Mouse (Mus musculus) liver, embryonic 11.5 days (tissue): ENCODE results near the gene Serpinb6b. TPM values are rescaled to one million over a fixed set of nuclear protein-coding genes. Genes with fewer than 3 reads are reported as not detected.

Source experiments
- ATAC-seq: fragments of 200-750 bp; cut with Nextera tagmentation; replicated peaks from 2 replicates; pipeline ENCODE4 v1.8.0; 2017; ENCODE audit warnings: moderate number of reproducible peaks, mild to moderate bottlenecking, moderate TSS enrichment, moderate library complexity; ENCODE audit not compliant: low FRiP score
- DNase-seq: peaks from one replicate; pipeline ENCODE4 v3.0.0-alpha.2; 2017; ENCODE audit warnings: low spot score
- H3K27ac ChIP-seq: fragments of 300-500 bp; sonication (generic); 2 replicates; pipeline ENCODE4 v1.5.1; 2014; ENCODE audit warnings: mild to moderate bottlenecking, low read depth, low read length, control low read depth
- H3K27me3 ChIP-seq: fragments of 300-500 bp; sonication (generic); replicated peaks from 2 replicates; pipeline ENCODE4 v1.6.1; 2014; ENCODE audit warnings: low read length, mixed read lengths; ENCODE audit not compliant: control insufficient read depth, insufficient read depth
- H3K36me3 ChIP-seq: fragments of 300-500 bp; sonication (generic); 2 replicates; pipeline ENCODE4 v1.6.1; 2014; ENCODE audit warnings: mild to moderate bottlenecking, low read length, moderate library complexity, mixed read lengths; ENCODE audit not compliant: control insufficient read depth, insufficient read depth
- H3K4me1 ChIP-seq: fragments of 300-500 bp; sonication (generic); replicated peaks from 2 replicates; pipeline ENCODE4 v1.6.1; 2014; ENCODE audit warnings: low read length, mixed read lengths; ENCODE audit not compliant: control insufficient read depth, insufficient read depth
- H3K4me2 ChIP-seq: fragments of 300-500 bp; sonication (generic); 2 replicates; pipeline ENCODE4 v1.6.1; 2014; ENCODE audit warnings: mild to moderate bottlenecking, control low read depth, moderate library complexity
- H3K4me3 ChIP-seq: fragments of 300-500 bp; sonication (generic); 2 replicates; pipeline ENCODE4 v1.5.1; 2014; ENCODE audit warnings: low read depth, low read length, control low read depth
- H3K9ac ChIP-seq: fragments of 300-500 bp; sonication (generic); 2 replicates; pipeline ENCODE4 v1.6.1; 2014; ENCODE audit warnings: low read depth, low read length, control low read depth
- H3K9me3 ChIP-seq: fragments of 300-500 bp; sonication (generic); 2 replicates; pipeline ENCODE4 v1.6.1; 2016; ENCODE audit warnings: low read length, inconsistent platforms, mixed read lengths; ENCODE audit not compliant: control insufficient read depth
- WGBS: fragments of 180-500 bp; shearing (Covaris S2); extraction: QIAGEN DNeasy Blood & Tissue Kit; methylation state at CpG from one replicate; pipeline ENCODE4 v1.1.7; 2014; 5-methylcytosine and 5-hydroxymethylcytosine counted together
- polyA plus RNA-seq: library from polyadenylated mRNA; unstranded; fragments of >200 nt; fragmentation: Nextera tagmentation; extraction: Ambion mirVana; gene quantifications from 2 replicates; pipeline ENCODE4 v1.2.1, GENCODE M21; 2014

The Serpinb6b gene
- polyA plus RNA-seq, 1 experiment from 2014 or later = 3.8 TPM

DNA sequence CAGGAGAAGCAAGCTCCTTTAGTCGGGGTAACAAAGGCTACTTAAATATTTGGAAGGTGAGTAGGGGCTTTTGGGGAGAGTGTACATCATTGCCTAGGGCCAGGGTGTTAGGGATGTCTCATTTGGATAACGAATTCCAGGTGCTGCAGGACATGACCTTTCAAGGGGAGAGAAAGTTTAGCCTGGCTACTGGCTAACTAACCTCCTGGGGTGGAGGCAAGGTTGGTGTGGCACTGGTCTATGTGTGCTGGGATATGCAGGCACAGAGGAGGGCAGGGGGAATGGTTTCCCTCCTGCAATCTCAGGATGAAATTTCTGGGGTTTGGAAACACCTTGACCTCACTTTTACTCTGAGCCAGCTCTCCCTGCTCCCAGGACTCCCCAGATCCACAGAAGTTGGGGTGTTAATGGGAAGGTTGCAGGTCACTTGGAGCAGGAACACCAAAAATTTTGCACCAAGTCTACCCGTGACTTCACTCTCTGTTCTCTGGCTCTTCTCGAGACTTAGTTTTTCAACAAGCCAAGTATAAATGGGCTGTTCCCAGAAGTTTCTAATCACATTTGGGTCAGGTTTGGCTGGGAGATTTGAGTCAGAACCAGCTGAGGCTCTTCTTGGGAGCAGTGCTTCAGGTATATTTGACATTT, 4.1 kb downstream of the Serpinb6b start:
- H3K4me2 ChIP-seq = peak overlapping the region; percentile 67
- H3K9ac ChIP-seq = peak overlapping the region; percentile 63
- ATAC-seq = peak; percentile 62
- no peak for DNase-seq
- H3K27ac ChIP-seq = peak overlapping the region; percentile 83
- H3K9me3 ChIP-seq = no peaks in the 10 kb centered on the region
- H3K4me3 ChIP-seq = peak overlapping the region; percentile 16; the same call in 1 of the 2 replicates
- no peaks in the 10 kb centered on the region for H3K27me3 ChIP-seq
- WGBS = 61% methylated on average over 4 of the region's 4 CpGs
- peaks cover 25% of the 10 kb centered on the region for H3K4me1 ChIP-seq
- no peaks in the 10 kb centered on the region for H3K36me3 ChIP-seq

- Histone ChIP-seq H3K4me2 (peak overlapping the region; percentile 67), H3K4me3 (no peak overlapping the region), H3K9ac (no peak overlapping the region; the same call in 1 of the 2 replicates), H3K27ac (peak overlapping the region; percentile 83), H3K27me3 (no peaks in the 10 kb centered on the region), H3K9me3 (no peaks in the 10 kb centered on the region), H3K4me1 (peaks cover 25% of the 10 kb centered on the region), H3K36me3 (no peaks in the 10 kb centered on the region)
- ATAC-seq = no peak
- WGBS = 80% methylated on average over 1 of the region's 1 CpGs
- no peak for DNase-seq
Measured at GRCm38 (mm10) chr13:32969641-32970040, 4.6 kb downstream of the Serpinb6b start.

GRCm38 (mm10) chr13:32970776-32971175, 5.8 kb downstream of the Serpinb6b start:
- 85% methylated on average over 3 of the region's 3 CpGs for WGBS
- ATAC-seq (no peak), DNase-seq (no peak)
- Histone ChIP-seq H3K9me3 (no peaks in the 10 kb centered on the region), H3K36me3 (no peaks in the 10 kb centered on the region), H3K9ac (no peak overlapping the region), H3K4me3 (no peak overlapping the region), H3K27ac (no peak overlapping the region), H3K27me3 (no peaks in the 10 kb centered on the region), H3K4me1 (peaks cover 29% of the 10 kb centered on the region), H3K4me2 (no peak overlapping the region)

GRCm38 (mm10) chr13:32974268-32974667, 9.3 kb downstream of the Serpinb6b start:
- no peaks in the 10 kb centered on the region for H3K27me3 ChIP-seq
- ATAC-seq (no peak), DNase-seq (no peak)
- no peak overlapping the region for H3K9ac ChIP-seq
- 89% methylated on average over 2 of the region's 2 CpGs for WGBS
- peaks cover 13% of the 10 kb centered on the region for H3K4me1 ChIP-seq
- no peaks in the 10 kb centered on the region for H3K36me3 ChIP-seq
- no peak overlapping the region for H3K4me2 ChIP-seq
- no peak overlapping the region for H3K27ac ChIP-seq
- no peaks in the 10 kb centered on the region for H3K9me3 ChIP-seq
- H3K4me3 ChIP-seq = no peak overlapping the region

DNA sequence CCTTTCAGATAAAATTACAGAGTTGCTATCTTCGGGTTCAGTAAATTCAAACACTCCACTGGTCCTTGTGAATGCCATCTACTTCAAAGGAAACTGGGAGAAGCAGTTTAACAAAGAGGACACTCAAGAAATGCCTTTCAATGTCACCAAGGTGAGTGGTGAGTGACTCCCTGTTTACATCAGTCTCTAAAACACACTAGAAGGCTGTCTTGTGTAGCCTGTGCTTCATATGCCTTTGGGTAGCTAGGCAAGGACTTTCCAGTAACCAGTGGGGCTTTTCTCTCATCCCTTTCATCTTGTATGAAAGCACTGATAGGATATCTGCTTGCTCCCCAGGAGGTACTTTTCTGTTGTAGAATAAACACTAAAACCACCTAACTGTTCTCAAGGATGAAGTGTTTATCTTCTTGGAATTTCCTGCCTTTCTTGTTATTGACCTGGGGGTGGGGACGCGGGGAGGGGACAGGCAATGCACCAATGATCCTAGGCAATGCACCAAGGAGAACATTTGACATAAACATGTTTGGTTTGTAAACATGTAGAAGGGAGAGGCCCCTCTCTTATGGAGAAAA, 10.0 kb downstream of the Serpinb6b start:
- no peaks in the 10 kb centered on the region for H3K27me3 ChIP-seq
- H3K36me3 ChIP-seq = no peaks in the 10 kb centered on the region
- no peak for ATAC-seq
- H3K4me3 ChIP-seq = no peak overlapping the region
- no peak overlapping the region for H3K4me2 ChIP-seq
- no peaks in the 10 kb centered on the region for H3K9me3 ChIP-seq
- no peak overlapping the region for H3K9ac ChIP-seq
- no peak for DNase-seq
- no peak overlapping the region for H3K27ac ChIP-seq
- WGBS = 58% methylated on average over 3 of the region's 3 CpGs
- peaks cover 7% of the 10 kb centered on the region for H3K4me1 ChIP-seq

- Histone ChIP-seq H3K9me3 (no peaks in the 10 kb centered on the region), H3K36me3 (no peaks in the 10 kb centered on the region), H3K4me1 (peaks cover 6% of the 10 kb centered on the region; the same call in 1 of the 2 replicates), H3K27ac (no peak overlapping the region), H3K4me3 (no peak overlapping the region), H3K27me3 (no peaks in the 10 kb centered on the region), H3K9ac (no peak overlapping the region), H3K4me2 (no peak overlapping the region)
- no peak for ATAC-seq
- 65% methylated on average over 2 of the region's 2 CpGs for WGBS
- no peak for DNase-seq
Measured at GRCm38 (mm10) chr13:32975710-32976109, 10.7 kb downstream of the Serpinb6b start.

DNA sequence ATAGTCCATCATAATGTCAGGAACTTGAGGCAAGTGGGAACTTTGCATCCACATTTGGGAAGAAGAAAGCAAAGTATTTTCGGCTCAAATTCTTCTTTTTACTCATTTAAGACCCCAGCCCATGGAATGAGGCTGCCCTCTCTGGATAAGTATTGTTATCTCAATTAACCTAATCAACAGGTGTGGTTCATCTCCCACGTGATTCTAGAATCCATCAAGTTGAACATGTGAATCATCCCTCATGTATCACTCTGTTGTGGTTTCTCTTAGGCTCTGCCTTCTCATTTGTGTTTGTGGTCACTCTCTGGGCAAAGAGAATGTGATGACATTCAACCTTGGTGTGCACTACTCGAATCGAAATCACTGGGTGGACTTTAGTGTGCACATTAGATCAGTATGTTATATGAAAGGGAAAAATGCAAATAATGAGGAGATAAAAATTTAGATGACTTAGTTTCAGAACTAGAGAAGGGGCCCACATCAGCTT, 17.6 kb downstream of the Serpinb6b start:
- no peak for ATAC-seq
- Histone ChIP-seq H3K9me3 (no peaks in the 10 kb centered on the region), H3K4me3 (no peak overlapping the region), H3K27ac (no peak overlapping the region), H3K4me2 (no peak overlapping the region), H3K36me3 (no peaks in the 10 kb centered on the region), H3K9ac (no peak overlapping the region), H3K27me3 (no peaks in the 10 kb centered on the region), H3K4me1 (no peaks in the 10 kb centered on the region)
- WGBS = 69% methylated on average over 4 of the region's 4 CpGs
- no peak for DNase-seq

DNA sequence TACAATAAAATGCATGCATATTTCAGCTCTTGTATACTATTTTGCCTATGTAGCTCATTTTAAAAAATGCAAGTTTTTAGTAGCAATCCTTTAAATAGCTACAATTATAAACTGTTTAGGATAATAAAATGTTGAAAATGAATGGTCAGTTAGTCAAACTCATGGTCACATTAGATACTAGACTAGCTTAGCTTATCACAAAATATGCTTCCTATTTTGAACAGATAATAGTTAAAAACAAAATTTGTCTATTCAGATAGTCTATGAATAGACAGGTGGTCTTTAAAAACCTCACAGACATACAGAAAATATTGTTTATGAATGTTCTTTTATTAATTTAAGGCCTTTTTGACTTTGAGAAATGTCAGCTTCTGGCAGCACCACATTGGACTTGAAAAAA, 21.2 kb downstream of the Serpinb6b start:
- H3K4me2 ChIP-seq = no peak overlapping the region
- no peaks in the 10 kb centered on the region for H3K9me3 ChIP-seq
- H3K4me3 ChIP-seq = no peak overlapping the region
- no peak overlapping the region for H3K9ac ChIP-seq
- DNase-seq (no peak), ATAC-seq (no peak)
- no peaks in the 10 kb centered on the region for H3K36me3 ChIP-seq
- no peaks in the 10 kb centered on the region for H3K27me3 ChIP-seq
- no peaks in the 10 kb centered on the region for H3K4me1 ChIP-seq
- H3K27ac ChIP-seq = no peak overlapping the region
